Mouse (Mus musculus) G1E-ER4 (cell line): Measurements from ENCODE around the gene Asb4. TPM values are rescaled to one million over a fixed set of nuclear protein-coding genes. Genes with fewer than 3 reads are reported as not detected.
A peak's percentile ranks its signal among the peaks of the same experiment; 100 is the strongest.

ENCODE experiments used
- GATA1 ChIP-seq: IDR thresholded peaks from one replicate; pipeline ENCODE4 v1.8.0; 2012; ENCODE audit warnings: low read length, inconsistent platforms
- polyA plus RNA-seq: library from polyadenylated mRNA; stranded (reverse); fragments of >175 nt; gene quantifications from 2 replicates; pipeline ENCODE4 v1.2.3, GENCODE M21; 2012

Gene Asb4
- polyA plus RNA-seq = not detected in 2 replicates

- no peak for TF ChIP-seq GATA1
Observed at GRCm38 (mm10) chr6:5383336-5384177, at the start of gene Asb4. TSS of gene Asb4 (plus strand) at chr6:5383386.

DNA sequence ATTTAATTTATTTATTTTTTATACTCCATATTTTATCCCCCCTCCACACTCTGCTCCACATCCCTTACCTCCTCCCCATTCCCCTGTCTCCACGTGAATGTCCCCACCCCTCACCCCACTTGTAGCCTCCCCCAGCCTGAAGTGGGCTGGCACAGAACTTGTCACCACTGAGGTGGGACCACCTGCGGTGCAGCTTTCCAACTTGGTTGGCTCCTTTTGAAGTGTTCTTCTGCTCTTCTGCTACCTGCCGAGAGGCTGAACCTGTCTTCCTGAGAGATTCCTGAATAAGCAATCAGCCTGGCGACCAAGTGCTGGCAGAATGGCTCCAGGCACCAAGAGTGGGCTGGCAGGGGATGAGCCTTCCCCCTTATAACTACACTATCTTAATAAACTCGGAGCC is 49.2 kb upstream of the Asb4 start:
- TF ChIP-seq GATA1 = no peak

DNA sequence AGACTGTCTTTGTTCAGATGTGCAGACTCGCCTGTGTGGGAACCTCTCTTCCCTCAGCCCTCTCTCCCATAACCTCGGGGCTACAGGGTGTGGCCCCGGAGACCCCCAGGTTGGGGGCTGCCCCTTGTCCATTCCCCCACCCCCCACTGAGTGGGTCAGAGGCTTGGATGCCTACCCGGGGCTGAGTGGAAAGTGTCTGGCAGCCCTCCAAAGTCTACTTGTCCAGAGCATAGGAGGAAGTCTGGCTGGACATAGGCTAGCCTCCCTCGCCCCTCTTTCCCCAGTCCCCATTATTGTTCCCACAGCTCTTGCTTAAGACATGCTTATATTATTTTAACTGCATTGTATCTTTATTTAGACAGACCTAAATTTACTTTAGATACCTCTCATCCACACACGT is 38.9 kb upstream of the Asb4 start:
- TF ChIP-seq GATA1 = no peak

GRCm38 (mm10) chr6:5357873-5358272 is 25.3 kb upstream of the Asb4 start:
- no peak for TF ChIP-seq GATA1

DNA sequence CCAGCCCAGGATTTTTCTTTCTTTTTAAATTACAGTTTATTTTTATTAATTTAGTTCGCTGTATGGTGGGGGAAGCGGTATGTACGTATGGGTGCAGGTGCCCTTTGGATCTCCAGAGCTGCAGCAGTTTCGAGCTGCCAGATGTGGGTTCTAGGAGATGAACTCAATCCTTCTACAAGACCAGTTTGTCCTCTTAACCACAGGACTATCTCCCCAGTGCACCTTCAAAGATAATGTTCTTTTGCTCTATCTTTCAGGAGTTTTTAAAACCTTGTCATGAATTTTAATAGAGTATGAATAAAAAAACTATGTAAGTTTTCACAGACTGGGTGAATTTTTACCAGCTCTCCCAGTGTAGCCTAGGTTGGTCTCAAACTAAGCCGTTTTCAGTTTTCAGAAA is 22.8 kb upstream of the Asb4 start:
- TF ChIP-seq GATA1 = peak; percentile 56

GRCm38 (mm10) chr6:5361987-5362386 is 21.2 kb upstream of the Asb4 start:
- TF ChIP-seq GATA1 = no peak

- no peak for TF ChIP-seq GATA1
Observed at GRCm38 (mm10) chr6:5365845-5366244, 17.3 kb upstream of the Asb4 start.

- TF ChIP-seq GATA1 = no peak
Observed at GRCm38 (mm10) chr6:5376884-5377283, 6.3 kb upstream of the Asb4 start.

- no peak for TF ChIP-seq GATA1
Observed at GRCm38 (mm10) chr6:5379048-5379447, 4.1 kb upstream of the Asb4 start.

GRCm38 (mm10) chr6:5379781-5380623 is 3.2 kb upstream of the Asb4 start:
- TF ChIP-seq GATA1 = no peak

GRCm38 (mm10) chr6:5380624-5381252 is 2.4 kb upstream of the Asb4 start:
- TF ChIP-seq GATA1 = no peak

- no peak for TF ChIP-seq GATA1
Observed at GRCm38 (mm10) chr6:5381918-5382582, 1.1 kb upstream of the Asb4 start.

- no peak for TF ChIP-seq GATA1
Observed at GRCm38 (mm10) chr6:5382583-5383215, 487 bp upstream of the Asb4 start.

GRCm38 (mm10) chr6:5384178-5384490 is 948 bp downstream of the Asb4 start:
- no peak for TF ChIP-seq GATA1

GRCm38 (mm10) chr6:5385161-5385640 is 2.0 kb downstream of the Asb4 start:
- no peak for TF ChIP-seq GATA1
